In genomic region chr15:100961561-100961960, GRCm38 (mm10) we compare ENCODE assay signal across 17 mouse cellular contexts.
A peak's percentile ranks its signal among the peaks of the same experiment; 100 is the strongest.
DNase-seq lines count a peak whose midpoint lies in the region; TF ChIP-seq lines count a peak whose summit lies in the region.
"Had no signal": no experiment of that assay in that cellular context is flagged by ENCODE, and none has a peak within 500 bp of the region (broad histone marks: within the 10 kb centered on the region; RNA-seq: fewer than 3 reads in every experiment).

No protein-coding gene starts in this region.

- H3K79me2 ChIP-seq in CH12.LX (replicated peaks; ENCODE audit: control insufficient read depth, extremely low read depth, insufficient read depth, poor library complexity, severe bottlenecking): no peaks in the 10 kb centered on the region

- TF ChIP-seq CTCF in CH12.LX (conservative IDR thresholded peaks at IDR 0.05 in 1 of 2, IDR thresholded peaks at IDR 0.05 in 1 of 2; ENCODE audit: low read depth in 2 of 2, low read length in 2 of 2): peak in 1 of 2 experiments; percentile 18; a peak in 1 of 4 replicates

- no peak for TF ChIP-seq POLR2A in CH12.LX (IDR thresholded peaks at IDR 0.05; ENCODE audit: low read depth, low read length)

- no peaks in the 10 kb centered on the region for H3K9me3 ChIP-seq in CH12.LX (replicated peaks; ENCODE audit: low read length)
- H3K9me3 ChIP-seq in forebrain, embryonic 10.5 days: no peaks in the 10 kb centered on the region
- H3K9me3 ChIP-seq: forebrain, embryonic 12.5 days; hindbrain, embryonic 15.5 days had no signal

- H3K27ac ChIP-seq in CH12.LX (ENCODE audit: insufficient read depth, low read depth): no peak overlapping the region
- H3K27ac ChIP-seq in forebrain, embryonic 10.5 days: no peak overlapping the region
- H3K27ac ChIP-seq: forebrain, embryonic 12.5 days; hindbrain, embryonic 15.5 days had no signal

- H3K4me1 ChIP-seq in CH12.LX (ENCODE audit: control insufficient read depth in 1 of 2, insufficient read depth in 2 of 2): no peaks in the 10 kb centered on the region
- H3K4me1 ChIP-seq in forebrain, embryonic 10.5 days: 0 out of 2 replicates have a peak, but pooled peaks cover 4% of the 10 kb centered on the region
- H3K4me1 ChIP-seq: hindbrain, embryonic 15.5 days had no signal

- peak; percentile 0; the same call in 1 of the 2 replicates for TF ChIP-seq RAD21 in CH12.LX (IDR thresholded peaks at IDR 0.05; ENCODE audit: low read depth, low read length)

- WGBS in forebrain, embryonic 10.5 days: 84% methylated on average over 4 of the region's 4 CpGs

- no peaks in the 10 kb centered on the region for H3K36me3 ChIP-seq in CH12.LX (replicated peaks in 1 of 2; ENCODE audit: control insufficient read depth in 1 of 2, insufficient read depth in 1 of 2, low read length in 1 of 2)
- H3K36me3 ChIP-seq in forebrain, embryonic 10.5 days (replicated peaks): no peaks in the 10 kb centered on the region
- H3K36me3 ChIP-seq: hindbrain, embryonic 15.5 days had no signal

- in situ Hi-C loops in CH12.LX (cut with MboI; ENCODE audit: low pct_ligation_motif_present, low pct_unique_long_range_greater_than_20kb, low sequenced_read_pairs): no loop called here

- no peak for TF ChIP-seq EP300 in CH12.LX (IDR thresholded peaks at IDR 0.05; ENCODE audit: low read length)

- H3K27me3 ChIP-seq in CH12.LX (replicated peaks): peaks cover 78% of the 10 kb centered on the region
- no peaks in the 10 kb centered on the region for H3K27me3 ChIP-seq in forebrain, embryonic 10.5 days (ENCODE audit: poor library complexity, severe bottlenecking)
- H3K27me3 ChIP-seq: forebrain, embryonic 12.5 days; hindbrain, embryonic 15.5 days had no signal

- H3K4me3 ChIP-seq in CH12.LX (replicated peaks in 1 of 3; ENCODE audit: low read depth in 2 of 3, low read length in 2 of 3, poor library complexity in 1 of 3): no peak overlapping the region
- H3K4me3 ChIP-seq in forebrain, embryonic 10.5 days: no peak overlapping the region
- H3K4me3 ChIP-seq: forebrain, embryonic 12.5 days; hindbrain, embryonic 15.5 days had no signal

- H3K4me2 ChIP-seq in CH12.LX (ENCODE audit: insufficient read depth, low read depth, poor library complexity, severe bottlenecking): no peak overlapping the region
- H3K4me2 ChIP-seq: forebrain, embryonic 12.5 days; heart, embryonic 11.5 days; hindbrain, embryonic 15.5 days had no signal

- dilution Hi-C loops in CH12.LX (cut with MboI; ENCODE audit: extremely low pct_ligation_motif_present, extremely low pct_unique_long_range_greater_than_20kb, low sequenced_read_pairs): no loop called here

- H3K9ac ChIP-seq in CH12.LX (ENCODE audit: insufficient read depth, low read depth): no peak overlapping the region
- H3K9ac ChIP-seq: forebrain, embryonic 12.5 days; hindbrain, embryonic 15.5 days had no signal

- peak; percentile 62 for DNase-seq in cerebellum, adult 9-10 months
- DNase-seq in cerebellum, adult 11 months: no peak
- peak; percentile 3 for DNase-seq in kidney, adult 9 months
- no peak for DNase-seq in kidney, adult 11 months
- no peak for DNase-seq in CH12.LX (ENCODE audit: extremely low read depth)
- DNase-seq in ZHBTc4 (ENCODE audit: low read depth, low spot score): peak; percentile 55
- DNase-seq in spleen, postnatal 36 days (ENCODE audit: low spot score in 2 of 2): no peak
- DNase-seq in forebrain, embryonic 10.5 days (ENCODE audit: extremely low spot score, low spot score): no peak
- DNase-seq: adrenal gland, postnatal 25 days; kidney, adult 2 months; lung, postnatal 10 days; midbrain, embryonic 14.5 days; retina, postnatal 1 day; thymus, postnatal 4 days had no signal

TF ChIP-seq in CH12.LX, 34 proteins besides CTCF, POLR2A, EP300 and RAD21:
- no peak for TF ChIP-seq MAX (IDR thresholded peaks at IDR 0.05; ENCODE audit: low read length)
- TF ChIP-seq MXI1 (IDR thresholded peaks at IDR 0.05; ENCODE audit: low read depth, low read length): no peak
- peak; percentile 16 for TF ChIP-seq SMC3 (IDR thresholded peaks at IDR 0.05; ENCODE audit: low read depth, low read length)
- peak; percentile 85 for TF ChIP-seq ZNF384 (IDR thresholded peaks at IDR 0.05; ENCODE audit: low read depth, low read length)

Comparison
In these comparisons a context has a peak if more than half of its experiments do, and no peak if none do; other contexts are left out.
1. DNase-seq: peak in cerebellum, adult 9-10 months (single experiment), kidney, adult 9 months (single experiment) and ZHBTc4 (single experiment); none in cerebellum, adult 11 months (single experiment), kidney, adult 11 months (single experiment), CH12.LX (single experiment), spleen, postnatal 36 days (0 of 2) and forebrain, embryonic 10.5 days (single experiment).